Mouse (Mus musculus) splenic B cell, adult 2 months (primary cell): ENCODE measurements at regions not wholly inside any gene's neighbourhood (a gene's known extent, or its start where the extent isn't known, plus 50 kb on each side); places are given as distances from the start of the nearest gene placed in this dataset.

ENCODE experiments used
- DNase-seq: peaks from one replicate; pipeline ENCODE4 v3.0.0-alpha.2; 2011; ENCODE audit warnings: low read depth, low spot score
- H3K27me3 ChIP-seq: 2 replicates; pipeline ENCODE4 v1.6.1; 2012; ENCODE audit warnings: mild to moderate bottlenecking, low read length, moderate library complexity, mixed read lengths; ENCODE audit not compliant: control insufficient read depth, poor library complexity, insufficient read depth, severe bottlenecking
- H3K36me3 ChIP-seq: 2 replicates; pipeline ENCODE4 v1.6.1; 2012; ENCODE audit warnings: mild to moderate bottlenecking, low read length, moderate library complexity, mixed read lengths; ENCODE audit not compliant: control insufficient read depth, poor library complexity, insufficient read depth, severe bottlenecking

DNA sequence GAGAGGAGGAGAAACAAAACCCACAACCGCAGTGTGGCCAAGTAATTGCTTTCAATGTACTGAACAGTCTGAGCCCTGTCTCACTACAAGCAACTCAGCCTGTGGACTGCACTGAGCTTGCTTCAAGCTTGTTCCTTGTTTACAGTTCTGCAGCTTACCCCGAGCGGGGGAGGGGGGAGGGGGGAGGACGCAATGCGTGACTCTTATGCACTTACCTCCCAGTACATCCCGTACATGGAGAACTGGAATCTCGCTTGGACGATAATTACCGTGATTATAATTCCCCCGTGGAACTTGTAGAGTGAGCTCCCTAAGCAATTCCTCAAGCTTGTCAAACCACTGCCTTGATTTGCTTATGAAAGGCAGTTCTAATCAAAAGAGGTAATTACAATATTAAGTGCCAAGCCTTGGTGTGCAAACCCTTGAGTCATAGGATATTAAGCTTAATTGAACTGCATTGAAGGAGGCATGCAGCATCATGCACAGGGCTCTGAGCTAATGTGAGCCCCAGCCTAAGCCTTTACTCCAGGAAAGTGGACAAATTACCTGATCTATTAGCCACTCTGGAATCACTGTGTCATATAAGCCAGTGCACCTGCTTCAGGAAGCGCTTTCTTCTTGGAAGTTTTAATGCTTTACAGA is 397.0 kb upstream of the Klf4 start:
- no peaks in the 10 kb centered on the region for H3K36me3 ChIP-seq
- DNase-seq, result no peak
- H3K27me3 ChIP-seq, result no peaks in the 10 kb centered on the region

GRCm38 (mm10) chr4:55928670-55929069 is 396.4 kb upstream of the Klf4 start:
- Histone ChIP-seq H3K36me3 (no peaks in the 10 kb centered on the region), H3K27me3 (no peaks in the 10 kb centered on the region)
- no peak for DNase-seq

DNA sequence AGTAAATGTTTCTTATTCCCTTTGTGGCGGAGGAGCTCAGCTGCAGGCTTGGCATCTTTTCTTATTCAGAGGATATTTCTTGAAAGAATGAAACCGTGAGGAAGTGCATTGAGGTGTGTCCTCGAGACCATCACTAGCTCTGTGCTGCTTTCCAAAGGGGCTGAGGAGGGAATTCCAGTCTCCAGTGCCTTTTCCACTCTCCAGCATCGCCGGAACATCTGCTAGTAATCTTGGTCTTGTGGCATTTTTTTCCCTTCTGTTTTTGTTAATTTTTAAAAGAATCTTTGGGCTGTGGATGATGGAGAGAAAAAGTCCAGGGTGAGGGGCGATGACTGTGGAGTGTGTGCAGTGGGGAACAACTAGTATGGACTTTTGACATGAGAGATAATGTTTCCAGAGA is 395.9 kb upstream of the Klf4 start:
- DNase-seq, result no peak

GRCm38 (mm10) chr4:55927391-55927790 is 395.1 kb upstream of the Klf4 start:
- H3K27me3 ChIP-seq, result no peaks in the 10 kb centered on the region
- DNase-seq, result no peak
- H3K36me3 ChIP-seq, result no peaks in the 10 kb centered on the region

More for the DNA sequence above, 395.9 kb upstream of the Klf4 start:
- Histone ChIP-seq H3K36me3 (no peaks in the 10 kb centered on the region), H3K27me3 (no peaks in the 10 kb centered on the region)

DNA sequence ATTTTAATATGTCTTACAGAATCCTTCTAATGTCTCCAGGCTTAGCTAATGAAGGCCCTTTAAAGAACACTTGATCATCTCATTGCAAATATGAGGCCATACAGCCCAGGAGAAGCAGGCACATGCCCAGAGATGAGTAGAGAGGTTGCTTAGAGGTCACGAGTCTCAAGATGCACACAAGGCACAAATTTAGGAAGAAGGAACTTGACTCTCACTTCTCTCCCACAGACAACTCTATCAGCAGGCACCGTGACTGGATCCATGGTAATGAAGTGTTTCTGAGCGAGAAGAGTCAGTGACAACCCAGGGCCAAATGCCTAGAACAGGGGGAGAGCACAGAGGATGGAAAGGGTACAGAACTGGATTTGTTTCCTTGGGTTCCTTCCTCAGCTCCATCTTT is 392.7 kb upstream of the Klf4 start:
- DNase-seq, result no peak
- Histone ChIP-seq H3K27me3 (no peaks in the 10 kb centered on the region), H3K36me3 (no peaks in the 10 kb centered on the region)

- Histone ChIP-seq H3K36me3 (no peaks in the 10 kb centered on the region), H3K27me3 (no peaks in the 10 kb centered on the region)
- no peak for DNase-seq
Measured at GRCm38 (mm10) chr4:55921217-55921616, 389.0 kb upstream of the Klf4 start.

DNA sequence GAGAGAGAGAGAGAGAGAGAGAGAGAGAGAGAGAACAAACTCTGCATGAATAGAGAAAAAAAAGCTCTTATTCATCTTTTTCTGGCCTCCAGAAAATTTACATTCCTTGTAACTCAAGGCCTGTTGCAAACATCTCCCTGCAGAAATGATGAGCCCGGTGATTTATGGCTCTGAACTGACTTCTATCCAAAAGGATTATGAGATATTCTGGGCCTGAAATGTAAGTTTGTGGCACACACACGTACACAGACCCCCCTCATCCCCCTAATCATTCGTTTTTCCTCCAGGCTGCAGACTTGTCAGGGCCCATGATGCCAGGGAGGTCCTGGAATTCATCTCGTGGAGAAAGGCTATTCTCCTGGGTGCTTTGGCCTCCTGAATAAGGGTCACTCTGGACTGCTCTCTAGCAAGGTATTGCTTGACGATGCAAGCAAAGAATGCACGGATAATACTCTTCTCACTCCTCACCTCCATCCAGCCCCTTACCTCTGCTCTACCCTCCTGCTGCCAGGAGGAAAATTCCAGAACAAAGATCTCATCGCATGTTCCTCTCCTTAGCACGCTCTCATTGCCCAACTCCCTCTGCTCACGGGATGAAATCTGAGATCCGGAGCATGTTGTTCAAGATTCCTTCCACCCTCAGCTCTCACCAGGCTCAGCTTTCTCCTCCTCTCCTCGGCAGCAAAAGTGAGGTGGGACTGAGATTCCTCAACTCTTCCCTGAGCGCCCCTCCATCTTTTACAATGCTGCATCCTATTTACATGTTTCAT is 362.0 kb upstream of the Klf4 start:
- no peaks in the 10 kb centered on the region for H3K36me3 ChIP-seq
- DNase-seq, result no peak
- H3K27me3 ChIP-seq, result no peaks in the 10 kb centered on the region

- Histone ChIP-seq H3K36me3 (no peaks in the 10 kb centered on the region), H3K27me3 (no peaks in the 10 kb centered on the region; the same call in 1 of the 2 replicates)
- no peak for DNase-seq
Measured at GRCm38 (mm10) chr4:55891656-55892055, 359.4 kb upstream of the Klf4 start.

- Histone ChIP-seq H3K27me3 (no peaks in the 10 kb centered on the region; the same call in 1 of the 2 replicates), H3K36me3 (no peaks in the 10 kb centered on the region)
- DNase-seq, result no peak
Measured at GRCm38 (mm10) chr4:55887581-55887980, 355.3 kb upstream of the Klf4 start.

GRCm38 (mm10) chr4:55882541-55882940 is 350.3 kb upstream of the Klf4 start:
- Histone ChIP-seq H3K27me3 (no peaks in the 10 kb centered on the region), H3K36me3 (no peaks in the 10 kb centered on the region)
- no peak for DNase-seq

DNA sequence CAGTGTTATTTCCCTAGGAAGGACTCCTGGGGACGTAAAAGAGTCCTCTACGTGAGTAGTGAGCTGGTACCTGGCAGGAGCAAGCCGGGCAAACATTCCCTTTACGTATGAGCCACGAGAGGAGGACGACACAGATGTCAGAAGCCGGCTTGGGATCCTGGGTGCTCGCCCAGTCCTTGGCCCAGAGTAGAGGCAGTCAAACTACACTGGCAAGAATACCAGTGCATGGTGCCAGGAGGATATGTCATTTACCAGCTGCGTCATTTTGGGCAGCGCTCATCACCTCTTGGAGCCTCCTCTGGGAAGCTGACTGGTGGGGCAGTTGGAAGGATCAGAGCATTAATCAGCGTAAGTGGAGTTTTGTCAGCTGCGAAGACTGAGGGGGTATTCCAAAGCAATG is 343.0 kb upstream of the Klf4 start:
- no peaks in the 10 kb centered on the region for H3K36me3 ChIP-seq
- H3K27me3 ChIP-seq, result no peaks in the 10 kb centered on the region
- DNase-seq, result no peak

DNA sequence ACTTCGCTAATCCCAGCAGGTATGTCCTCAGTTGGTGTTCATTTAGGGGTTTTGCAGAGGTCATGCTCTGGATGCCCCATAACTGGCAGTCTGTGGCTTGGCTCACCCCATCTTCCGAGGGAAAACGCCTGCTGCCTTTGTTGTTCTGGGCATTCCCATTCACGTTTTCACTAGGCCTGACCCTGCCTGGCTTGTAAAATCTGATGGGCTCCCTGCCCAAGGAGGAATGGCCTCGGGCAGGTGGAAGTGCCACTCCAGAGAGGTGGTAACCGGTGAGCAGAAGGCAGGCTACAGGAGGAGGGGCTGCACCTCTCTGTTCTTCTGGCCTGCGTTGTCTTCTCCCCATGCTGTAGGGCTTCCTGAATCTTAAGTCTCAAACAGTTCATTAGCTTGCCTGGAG is 342.6 kb upstream of the Klf4 start:
- H3K36me3 ChIP-seq, result no peaks in the 10 kb centered on the region
- no peaks in the 10 kb centered on the region for H3K27me3 ChIP-seq
- DNase-seq, result no peak

DNA sequence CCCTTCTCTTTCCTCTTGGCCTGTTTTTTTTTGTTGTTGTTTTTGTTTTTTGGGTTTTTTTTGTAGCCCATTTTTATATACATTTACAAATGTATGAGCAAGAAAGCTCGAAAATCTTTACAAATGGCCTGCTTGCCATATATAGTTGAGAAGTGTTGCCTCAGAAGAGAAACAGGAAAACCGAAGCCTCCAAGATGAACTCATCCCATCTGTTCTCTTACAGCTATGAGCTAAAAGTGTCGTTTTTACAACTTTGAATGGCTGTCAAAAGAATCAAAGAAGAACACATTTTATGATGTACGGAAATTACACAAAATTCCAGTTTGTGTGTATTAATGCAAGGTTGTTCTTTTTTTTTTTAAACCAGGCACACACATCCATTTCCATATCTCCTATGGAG is 342.0 kb upstream of the Klf4 start:
- DNase-seq, result no peak
- Histone ChIP-seq H3K36me3 (no peaks in the 10 kb centered on the region), H3K27me3 (no peaks in the 10 kb centered on the region)

GRCm38 (mm10) chr4:55860055-55860454 is 327.8 kb upstream of the Klf4 start:
- DNase-seq, result peak; percentile 54
- Histone ChIP-seq H3K27me3 (no peaks in the 10 kb centered on the region), H3K36me3 (no peaks in the 10 kb centered on the region)

DNA sequence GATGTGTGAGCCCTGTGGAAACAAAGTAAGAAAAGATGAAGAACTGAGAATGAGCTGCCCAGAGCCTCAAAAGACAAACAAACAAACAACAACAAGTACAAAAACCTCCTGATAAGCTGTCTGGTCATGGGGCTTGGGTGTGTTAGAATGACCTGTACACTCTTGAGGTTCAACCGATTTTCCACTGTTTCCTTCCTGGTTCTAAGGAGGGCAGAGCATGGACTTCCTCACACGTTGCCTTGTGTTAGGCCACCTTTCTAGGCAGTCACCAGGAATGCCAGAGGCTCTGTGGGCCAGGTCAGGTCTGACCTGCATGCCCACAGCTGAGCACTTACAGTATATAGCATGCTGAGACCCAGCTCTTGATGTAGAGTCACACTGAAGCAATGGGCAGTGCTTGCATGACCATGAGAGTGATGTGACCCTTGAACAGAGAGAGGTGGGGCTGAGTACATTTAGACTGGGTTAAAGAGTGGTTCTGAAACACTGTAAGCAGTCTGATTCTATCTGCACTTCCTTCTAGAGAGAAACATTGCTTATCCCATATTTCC is 327.0 kb upstream of the Klf4 start:
- Histone ChIP-seq H3K27me3 (no peaks in the 10 kb centered on the region), H3K36me3 (no peaks in the 10 kb centered on the region)
- no peak for DNase-seq
